Mouse (Mus musculus): Measurements from ENCODE around the gene Cyld.

DNA sequence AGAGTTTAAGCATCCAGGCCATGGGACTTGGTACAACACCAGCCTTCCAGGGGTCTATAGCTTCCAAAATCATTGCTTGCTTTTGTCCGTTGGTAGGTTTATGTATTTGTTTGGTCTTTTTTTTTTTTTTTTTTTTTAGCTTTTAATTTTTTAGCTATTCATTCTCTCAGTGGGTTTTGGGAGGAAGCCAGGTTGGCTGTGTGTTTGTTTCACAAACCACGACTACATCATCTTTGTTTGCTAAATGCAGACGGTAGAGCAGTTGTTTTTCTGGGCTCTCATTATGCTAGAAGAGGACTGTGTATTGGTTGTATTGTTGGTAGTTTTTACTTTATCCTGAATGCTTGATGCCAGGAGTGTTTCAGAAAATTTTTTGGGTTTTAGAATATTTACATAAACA lies 37.0 kb upstream of the Cyld start:
- TF ChIP-seq CTCF (IDR thresholded peaks at IDR 0.05): no peak
- TF ChIP-seq EP300 (IDR thresholded peaks at IDR 0.05): no peak
